Mouse (Mus musculus) heart, embryonic 12.5 days (tissue): Measurements from ENCODE around the gene Adam10. TPM values are rescaled to one million over a fixed set of nuclear protein-coding genes. Genes with fewer than 3 reads are reported as not detected.

Source experiments
- ATAC-seq: fragments of 200-750 bp; cut with Nextera tagmentation; 2 replicates; pipeline ENCODE4 v1.8.0; 2017; ENCODE audit warnings: moderate TSS enrichment, moderate library complexity; ENCODE audit not compliant: insufficient number of reproducible peaks, low FRiP score
- H3K27ac ChIP-seq: fragments of 300-500 bp; sonication (generic); 2 replicates; pipeline ENCODE4 v1.5.1; 2016; ENCODE audit warnings: mild to moderate bottlenecking, moderate library complexity; ENCODE audit not compliant: poor library complexity, severe bottlenecking
- H3K27me3 ChIP-seq: fragments of 300-500 bp; sonication (generic); replicated peaks from 2 replicates; pipeline ENCODE4 v1.6.1; 2016; ENCODE audit warnings: mild to moderate bottlenecking, moderate library complexity
- H3K36me3 ChIP-seq: fragments of 300-500 bp; sonication (generic); 2 replicates; pipeline ENCODE4 v1.6.1; 2016; ENCODE audit warnings: mild to moderate bottlenecking, moderate library complexity
- H3K4me1 ChIP-seq: fragments of 300-500 bp; sonication (generic); replicated peaks from 2 replicates; pipeline ENCODE4 v1.6.1; 2016; ENCODE audit warnings: mild to moderate bottlenecking
- H3K4me2 ChIP-seq: fragments of 300-500 bp; sonication (generic); 2 replicates; pipeline ENCODE4 v1.6.1; 2016; ENCODE audit warnings: mild to moderate bottlenecking, moderate library complexity
- H3K4me3 ChIP-seq: fragments of 300-500 bp; sonication (generic); 2 replicates; pipeline ENCODE4 v1.5.1; 2016; ENCODE audit warnings: mild to moderate bottlenecking
- H3K9ac ChIP-seq: fragments of 300-500 bp; sonication (generic); 2 replicates; pipeline ENCODE4 v1.6.1; 2016; ENCODE audit warnings: mild to moderate bottlenecking, moderate library complexity
- H3K9me3 ChIP-seq: fragments of 300-500 bp; sonication (generic); replicated peaks from 2 replicates; pipeline ENCODE4 v1.6.1; 2016; ENCODE audit warnings: mild to moderate bottlenecking, moderate library complexity
- WGBS: fragments of 180-500 bp; shearing (Covaris S2); methylation state at CpG from one replicate; pipeline ENCODE4 v1.1.7; 2016; 5-methylcytosine and 5-hydroxymethylcytosine counted together
- polyA plus RNA-seq: library from polyadenylated mRNA; unstranded; fragments of >200 nt; fragmentation: Nextera tagmentation; extraction: Ambion mirVana; gene quantifications from 2 replicates; pipeline ENCODE4 v1.2.1, GENCODE M21; 2016

The Adam10 gene
- 106 and 107 TPM in 2 replicates for polyA plus RNA-seq

- H3K4me3 ChIP-seq, result peak within 1 kb of the TSS; percentile 98
- H3K36me3 ChIP-seq, result no peaks in the 10 kb centered on the region
- peaks cover 15% of the 10 kb centered on the region for H3K4me1 ChIP-seq
- under 1% methylated on average over 48 of the region's 48 CpGs for WGBS
- H3K27me3 ChIP-seq, result no peaks in the 10 kb centered on the region
- peak within 1 kb of the TSS; percentile 85 for H3K4me2 ChIP-seq
- H3K9ac ChIP-seq, result peak within 1 kb of the TSS; percentile 99
- ATAC-seq, result peak; percentile 99
- H3K9me3 ChIP-seq, result no peaks in the 10 kb centered on the region
- peak within 1 kb of the TSS; percentile 97 for H3K27ac ChIP-seq
These were observed at the start of gene Adam10 for GRCm38 (mm10) chr9:70678682-70679131. TSS of gene Adam10 (plus strand) at chr9:70678997.

GRCm38 (mm10) chr9:70629711-70630110 lies 49.1 kb upstream of the Adam10 start:
- H3K4me1 ChIP-seq, result peaks cover 3% of the 10 kb centered on the region; the same call in 1 of the 2 replicates
- ATAC-seq, result no peak
- no peak overlapping the region for H3K27ac ChIP-seq
- WGBS, result 81% methylated on average over 2 of the region's 2 CpGs
- H3K36me3 ChIP-seq, result peaks cover 4% of the 10 kb centered on the region; the same call in 1 of the 2 replicates
- H3K9ac ChIP-seq, result no peak overlapping the region
- no peaks in the 10 kb centered on the region for H3K27me3 ChIP-seq
- no peaks in the 10 kb centered on the region for H3K9me3 ChIP-seq
- no peak overlapping the region for H3K4me3 ChIP-seq
- H3K4me2 ChIP-seq, result no peak overlapping the region

GRCm38 (mm10) chr9:70631665-70632064 lies 47.1 kb upstream of the Adam10 start:
- no peak overlapping the region for H3K27ac ChIP-seq
- no peak for ATAC-seq
- H3K4me2 ChIP-seq, result no peak overlapping the region
- H3K4me1 ChIP-seq, result peaks cover 3% of the 10 kb centered on the region; the same call in 1 of the 2 replicates
- H3K36me3 ChIP-seq, result no peaks in the 10 kb centered on the region
- 20% methylated on average over 5 of the region's 5 CpGs for WGBS
- H3K4me3 ChIP-seq, result no peak overlapping the region
- H3K27me3 ChIP-seq, result no peaks in the 10 kb centered on the region
- H3K9me3 ChIP-seq, result no peaks in the 10 kb centered on the region
- no peak overlapping the region for H3K9ac ChIP-seq

- 79% methylated on average over 2 of the region's 2 CpGs for WGBS
- no peaks in the 10 kb centered on the region for H3K27me3 ChIP-seq
- no peaks in the 10 kb centered on the region for H3K9me3 ChIP-seq
- no peak overlapping the region for H3K4me2 ChIP-seq
- peaks cover under 1% of the 10 kb centered on the region; the same call in 1 of the 2 replicates for H3K4me1 ChIP-seq
- no peak overlapping the region for H3K27ac ChIP-seq
- H3K36me3 ChIP-seq, result peaks cover 10% of the 10 kb centered on the region; the same call in 1 of the 2 replicates
- H3K9ac ChIP-seq, result no peak overlapping the region
- no peak overlapping the region for H3K4me3 ChIP-seq
- ATAC-seq, result no peak
These were observed 42.0 kb upstream of the Adam10 start for GRCm38 (mm10) chr9:70636748-70637147.

- ATAC-seq, result no peak
- H3K27me3 ChIP-seq, result no peaks in the 10 kb centered on the region
These were observed 28.5 kb upstream of the Adam10 start for GRCm38 (mm10) chr9:70650260-70650659.

GRCm38 (mm10) chr9:70650994-70651393 lies 27.8 kb upstream of the Adam10 start:
- no peak for ATAC-seq
- H3K27me3 ChIP-seq, result no peaks in the 10 kb centered on the region
- no peak overlapping the region for H3K9ac ChIP-seq
- 91% methylated on average over 1 of the region's 1 CpGs for WGBS
- H3K4me1 ChIP-seq, result peaks cover 12% of the 10 kb centered on the region
- H3K9me3 ChIP-seq, result no peaks in the 10 kb centered on the region
- H3K27ac ChIP-seq, result no peak overlapping the region
- no peak overlapping the region for H3K4me2 ChIP-seq
- H3K4me3 ChIP-seq, result no peak overlapping the region
- peaks cover 3% of the 10 kb centered on the region; the same call in 1 of the 2 replicates for H3K36me3 ChIP-seq

More at GRCm38 (mm10) chr9:70650260-70650659, 28.5 kb upstream of the Adam10 start:
- Histone ChIP-seq H3K9ac (no peak overlapping the region), H3K4me3 (no peak overlapping the region), H3K9me3 (no peaks in the 10 kb centered on the region), H3K36me3 (peaks cover 3% of the 10 kb centered on the region; the same call in 1 of the 2 replicates), H3K4me1 (peaks cover 12% of the 10 kb centered on the region), H3K27ac (no peak overlapping the region), H3K4me2 (no peak overlapping the region)
- 74% methylated on average over 2 of the region's 2 CpGs for WGBS

GRCm38 (mm10) chr9:70652221-70652620 lies 26.6 kb upstream of the Adam10 start:
- 66% methylated on average over 2 of the region's 2 CpGs for WGBS
- Histone ChIP-seq H3K27me3 (no peaks in the 10 kb centered on the region), H3K4me2 (no peak overlapping the region), H3K9me3 (no peaks in the 10 kb centered on the region), H3K4me1 (peaks cover 12% of the 10 kb centered on the region), H3K27ac (no peak overlapping the region), H3K4me3 (no peak overlapping the region), H3K36me3 (peaks cover 3% of the 10 kb centered on the region; the same call in 1 of the 2 replicates), H3K9ac (no peak overlapping the region)
- no peak for ATAC-seq

GRCm38 (mm10) chr9:70653875-70654274 lies 24.9 kb upstream of the Adam10 start:
- no peak overlapping the region for H3K4me2 ChIP-seq
- no peak for ATAC-seq
- 79% methylated on average over 2 of the region's 2 CpGs for WGBS

GRCm38 (mm10) chr9:70654496-70654895 lies 24.3 kb upstream of the Adam10 start:
- peak overlapping the region; percentile 19; the same call in 1 of the 2 replicates for H3K4me3 ChIP-seq
- no peaks in the 10 kb centered on the region for H3K9me3 ChIP-seq
- no peak for ATAC-seq
- no peak overlapping the region for H3K9ac ChIP-seq
- no peaks in the 10 kb centered on the region for H3K27me3 ChIP-seq
- 73% methylated on average over 4 of the region's 4 CpGs for WGBS
- no peak overlapping the region for H3K27ac ChIP-seq
- H3K4me1 ChIP-seq, result peaks cover 12% of the 10 kb centered on the region
- peak overlapping the region; percentile 44 for H3K4me2 ChIP-seq
- peaks cover 3% of the 10 kb centered on the region; the same call in 1 of the 2 replicates for H3K36me3 ChIP-seq

More at GRCm38 (mm10) chr9:70653875-70654274, 24.9 kb upstream of the Adam10 start:
- Histone ChIP-seq H3K4me1 (peaks cover 12% of the 10 kb centered on the region), H3K9ac (no peak overlapping the region), H3K27me3 (no peaks in the 10 kb centered on the region), H3K9me3 (no peaks in the 10 kb centered on the region), H3K4me3 (peak overlapping the region; percentile 19; the same call in 1 of the 2 replicates), H3K36me3 (peaks cover 3% of the 10 kb centered on the region; the same call in 1 of the 2 replicates), H3K27ac (no peak overlapping the region)

GRCm38 (mm10) chr9:70655764-70656129 lies 23.1 kb upstream of the Adam10 start:
- Histone ChIP-seq H3K4me3 (peak overlapping the region; percentile 91), H3K9ac (no peak overlapping the region), H3K4me2 (peak overlapping the region; percentile 93), H3K4me1 (peaks cover 12% of the 10 kb centered on the region), H3K36me3 (no peaks in the 10 kb centered on the region), H3K27ac (no peak overlapping the region), H3K9me3 (no peaks in the 10 kb centered on the region), H3K27me3 (no peaks in the 10 kb centered on the region)
- WGBS, result 39% methylated on average over 2 of the region's 2 CpGs
- ATAC-seq, result no peak; the same call in 1 of the 2 replicates

- no peaks in the 10 kb centered on the region for H3K9me3 ChIP-seq
- peak within 1 kb of the TSS; percentile 95 for H3K27ac ChIP-seq
- ATAC-seq, result peak; percentile 68
- WGBS, result under 1% methylated on average over 63 of the region's 72 CpGs
- H3K4me3 ChIP-seq, result peak within 1 kb of the TSS; percentile 91
- H3K9ac ChIP-seq, result peak within 1 kb of the TSS; percentile 96
- no peaks in the 10 kb centered on the region for H3K36me3 ChIP-seq
- H3K4me1 ChIP-seq, result peaks cover 12% of the 10 kb centered on the region
- H3K27me3 ChIP-seq, result no peaks in the 10 kb centered on the region
- H3K4me2 ChIP-seq, result peak within 1 kb of the TSS; percentile 93
These were observed 22.4 kb upstream of the Adam10 start, which contains the start of gene Gm10642 for GRCm38 (mm10) chr9:70656130-70657007. TSS of gene Gm10642 (plus strand) at chr9:70656251.
